Mouse (Mus musculus) forebrain, embryonic 13.5 days (tissue): Measurements from ENCODE around the gene Ptprd. TPM values are rescaled to one million over a fixed set of nuclear protein-coding genes. Genes with fewer than 3 reads are reported as not detected.

ENCODE experiments used
- ATAC-seq: fragments of 200-750 bp; cut with Nextera tagmentation; 2 replicates; pipeline ENCODE4 v1.8.0; 2017
- H3K27ac ChIP-seq: fragments of 300-500 bp; sonication (generic); 2 replicates; pipeline ENCODE4 v1.5.1; 2015; ENCODE audit warnings: inconsistent platforms, mild to moderate bottlenecking, moderate library complexity
- H3K27me3 ChIP-seq: fragments of 300-500 bp; sonication (generic); 2 replicates; pipeline ENCODE4 v1.6.1; 2015; ENCODE audit warnings: mild to moderate bottlenecking, inconsistent platforms
- H3K36me3 ChIP-seq: fragments of 300-500 bp; sonication (generic); 2 replicates; pipeline ENCODE4 v1.6.1; 2015; ENCODE audit warnings: mild to moderate bottlenecking, inconsistent platforms; ENCODE audit not compliant: poor library complexity, severe bottlenecking
- H3K4me1 ChIP-seq: fragments of 300-500 bp; sonication (generic); 2 replicates; pipeline ENCODE4 v1.6.1; 2015; ENCODE audit warnings: inconsistent platforms
- H3K4me2 ChIP-seq: fragments of 300-500 bp; sonication (generic); 2 replicates; pipeline ENCODE4 v1.6.1; 2015; ENCODE audit warnings: inconsistent platforms, mild to moderate bottlenecking, moderate library complexity
- H3K4me3 ChIP-seq: fragments of 300-500 bp; sonication (generic); 2 replicates; pipeline ENCODE4 v1.5.1; 2015; ENCODE audit warnings: mild to moderate bottlenecking, inconsistent platforms
- H3K9ac ChIP-seq: fragments of 300-500 bp; sonication (generic); 2 replicates; pipeline ENCODE4 v1.6.1; 2015; ENCODE audit warnings: mild to moderate bottlenecking, inconsistent platforms
- H3K9me3 ChIP-seq: fragments of 300-500 bp; sonication (generic); replicated peaks from 2 replicates; pipeline ENCODE4 v1.6.1; 2016; ENCODE audit warnings: inconsistent platforms
- WGBS: fragments of 180-500 bp; shearing (Covaris S2); methylation state at CpG from one replicate; pipeline ENCODE4 v1.1.7; 2015; 5-methylcytosine and 5-hydroxymethylcytosine counted together
- polyA plus RNA-seq: library from polyadenylated mRNA; unstranded; fragments of >200 nt; fragmentation: Nextera tagmentation; extraction: Ambion mirVana; gene quantifications from 2 replicates; pipeline ENCODE4 v1.2.1, GENCODE M21; 2015

Ptprd gene
- polyA plus RNA-seq, 1 experiment from 2014 or later: 53.8 TPM

DNA sequence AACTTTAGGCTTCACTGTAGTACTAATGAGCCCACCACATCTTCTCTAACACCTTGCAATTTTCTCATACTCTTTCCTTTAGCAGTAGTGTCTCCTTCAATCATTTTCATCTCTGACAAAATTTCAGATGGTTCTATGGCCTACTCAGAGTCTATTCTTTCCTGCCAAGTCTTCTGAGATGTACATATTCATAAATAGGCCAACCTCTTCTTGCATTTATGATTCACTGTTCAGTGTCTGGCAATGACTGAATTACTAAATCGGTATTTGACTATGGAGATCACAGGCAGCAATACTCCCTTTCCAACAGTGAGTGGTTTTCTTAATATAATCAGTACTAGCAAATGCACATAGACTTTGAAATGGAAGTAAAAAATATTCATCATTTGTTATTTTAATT, 928.3 kb downstream of the Ptprd start:
- no peaks in the 10 kb centered on the region for H3K9me3 ChIP-seq
- ATAC-seq: no peak
- 92% methylated on average over 1 of the region's 1 CpGs for WGBS

DNA sequence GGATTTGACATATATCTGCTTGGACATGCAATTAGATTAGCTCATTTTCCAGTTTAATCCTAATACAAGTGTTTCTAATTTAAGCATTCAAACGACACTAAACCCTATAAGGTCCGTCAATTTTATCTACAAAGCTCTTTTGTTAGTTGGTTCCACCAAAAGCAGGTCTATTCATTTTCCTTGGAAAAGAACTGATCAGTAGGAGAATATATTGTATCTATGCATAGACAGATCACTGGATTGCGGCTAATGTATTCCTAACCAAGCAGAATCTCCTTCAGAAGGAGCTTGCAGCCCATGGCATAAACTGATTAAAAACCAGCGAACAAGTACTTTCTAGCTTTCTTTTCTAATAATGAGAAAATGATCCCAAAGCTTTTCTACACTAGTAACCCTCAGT, 933.8 kb downstream of the Ptprd start:
- H3K27me3 ChIP-seq: no peaks in the 10 kb centered on the region
- no peak for ATAC-seq
- H3K9ac ChIP-seq: no peak overlapping the region
- no peak overlapping the region for H3K4me2 ChIP-seq
- no peak overlapping the region for H3K27ac ChIP-seq
- WGBS: 32% methylated on average over 4 of the region's 4 CpGs
- no peaks in the 10 kb centered on the region for H3K36me3 ChIP-seq
- H3K9me3 ChIP-seq: no peaks in the 10 kb centered on the region
- no peak overlapping the region for H3K4me3 ChIP-seq
- no peaks in the 10 kb centered on the region for H3K4me1 ChIP-seq

More for the DNA sequence above, 928.3 kb downstream of the Ptprd start:
- Histone ChIP-seq H3K27ac (no peak overlapping the region), H3K4me2 (no peak overlapping the region), H3K27me3 (no peaks in the 10 kb centered on the region), H3K36me3 (no peaks in the 10 kb centered on the region), H3K9ac (no peak overlapping the region), H3K4me1 (no peaks in the 10 kb centered on the region), H3K4me3 (no peak overlapping the region)

GRCm38 (mm10) chr4:77259972-77260290, 951.8 kb downstream of the Ptprd start:
- no peak overlapping the region for H3K4me2 ChIP-seq
- WGBS: 53% methylated on average over 1 of the region's 1 CpGs
- H3K36me3 ChIP-seq: no peaks in the 10 kb centered on the region
- no peak overlapping the region for H3K27ac ChIP-seq
- no peak overlapping the region for H3K4me3 ChIP-seq
- H3K9me3 ChIP-seq: no peaks in the 10 kb centered on the region
- no peak overlapping the region for H3K9ac ChIP-seq
- H3K4me1 ChIP-seq: peaks cover 5% of the 10 kb centered on the region; the same call in 1 of the 2 replicates
- ATAC-seq: no peak
- no peaks in the 10 kb centered on the region for H3K27me3 ChIP-seq

- Histone ChIP-seq H3K4me2 (no peak overlapping the region), H3K9ac (no peak overlapping the region), H3K4me3 (no peak overlapping the region), H3K36me3 (no peaks in the 10 kb centered on the region), H3K27me3 (no peaks in the 10 kb centered on the region), H3K9me3 (no peaks in the 10 kb centered on the region), H3K4me1 (peaks cover 5% of the 10 kb centered on the region; the same call in 1 of the 2 replicates), H3K27ac (no peak overlapping the region)
- peak; percentile 94 for ATAC-seq
- WGBS: 50% methylated on average over 8 of the region's 8 CpGs
Measured at GRCm38 (mm10) chr4:77259250-77259971, 952.4 kb downstream of the Ptprd start.

- 72% methylated on average over 4 of the region's 4 CpGs for WGBS
- ATAC-seq: no peak
- no peak overlapping the region for H3K4me2 ChIP-seq
- H3K4me1 ChIP-seq: no peaks in the 10 kb centered on the region
- no peak overlapping the region for H3K9ac ChIP-seq
- no peaks in the 10 kb centered on the region for H3K36me3 ChIP-seq
- no peak overlapping the region for H3K4me3 ChIP-seq
- H3K27ac ChIP-seq: no peak overlapping the region
- H3K9me3 ChIP-seq: no peaks in the 10 kb centered on the region
- no peaks in the 10 kb centered on the region for H3K27me3 ChIP-seq
Measured at GRCm38 (mm10) chr4:77251188-77251587, 960.6 kb downstream of the Ptprd start.

DNA sequence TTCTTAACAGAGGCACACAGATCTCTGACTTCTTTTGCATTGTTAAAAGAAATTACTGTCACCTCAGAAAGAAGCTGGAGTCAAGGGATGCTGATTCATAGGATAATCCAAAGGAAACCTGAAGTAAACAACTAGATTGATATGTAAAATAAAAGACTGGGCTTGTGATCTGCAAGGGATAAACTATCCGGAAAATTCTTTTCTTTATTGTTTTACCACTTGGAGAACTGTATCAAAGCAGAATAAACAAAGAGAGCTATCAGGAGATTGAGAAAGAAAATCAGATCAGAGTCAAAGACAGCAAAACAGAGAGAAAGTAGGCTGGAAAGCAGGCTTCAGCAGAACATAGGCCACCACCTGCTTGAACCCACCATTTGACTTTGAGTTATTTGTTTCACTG, 962.0 kb downstream of the Ptprd start:
- Histone ChIP-seq H3K36me3 (no peaks in the 10 kb centered on the region), H3K9ac (no peak overlapping the region), H3K4me1 (no peaks in the 10 kb centered on the region), H3K27me3 (no peaks in the 10 kb centered on the region), H3K4me3 (no peak overlapping the region), H3K9me3 (no peaks in the 10 kb centered on the region), H3K27ac (no peak overlapping the region), H3K4me2 (no peak overlapping the region)
- 42% methylated on average over 1 of the region's 1 CpGs for WGBS
- ATAC-seq: no peak

DNA sequence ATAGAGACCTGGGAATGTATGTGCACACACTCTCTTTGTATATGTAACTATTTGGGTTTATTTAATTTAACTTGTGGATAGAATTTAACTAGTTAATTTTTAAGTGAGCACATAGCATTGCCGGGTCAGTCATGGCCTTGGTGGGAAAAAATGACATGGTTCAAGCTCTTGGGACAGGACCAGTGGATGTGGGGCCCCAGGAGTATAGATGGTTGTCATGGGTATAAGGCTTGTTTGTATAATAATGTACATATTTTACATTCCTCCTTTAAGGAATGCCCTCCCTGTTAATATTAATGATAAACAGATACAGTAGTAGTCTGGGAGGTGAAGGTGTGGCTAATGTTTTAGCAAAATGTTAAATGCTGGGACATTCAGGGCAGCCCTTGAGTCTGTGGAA, 962.8 kb downstream of the Ptprd start:
- no peak overlapping the region for H3K27ac ChIP-seq
- no peaks in the 10 kb centered on the region for H3K27me3 ChIP-seq
- no peak overlapping the region for H3K4me2 ChIP-seq
- WGBS: 95% methylated on average over 1 of the region's 1 CpGs
- no peaks in the 10 kb centered on the region for H3K36me3 ChIP-seq
- no peaks in the 10 kb centered on the region for H3K9me3 ChIP-seq
- no peak for ATAC-seq
- no peak overlapping the region for H3K4me3 ChIP-seq
- H3K4me1 ChIP-seq: no peaks in the 10 kb centered on the region
- H3K9ac ChIP-seq: no peak overlapping the region

GRCm38 (mm10) chr4:77241852-77242455, 969.8 kb downstream of the Ptprd start:
- no peak overlapping the region for H3K4me3 ChIP-seq
- H3K9ac ChIP-seq: no peak overlapping the region
- WGBS: 69% methylated on average over 6 of the region's 6 CpGs
- no peak overlapping the region for H3K4me2 ChIP-seq
- no peaks in the 10 kb centered on the region for H3K27me3 ChIP-seq
- no peaks in the 10 kb centered on the region for H3K36me3 ChIP-seq
- H3K4me1 ChIP-seq: no peaks in the 10 kb centered on the region
- H3K27ac ChIP-seq: no peak overlapping the region
- no peak for ATAC-seq
- no peaks in the 10 kb centered on the region for H3K9me3 ChIP-seq

DNA sequence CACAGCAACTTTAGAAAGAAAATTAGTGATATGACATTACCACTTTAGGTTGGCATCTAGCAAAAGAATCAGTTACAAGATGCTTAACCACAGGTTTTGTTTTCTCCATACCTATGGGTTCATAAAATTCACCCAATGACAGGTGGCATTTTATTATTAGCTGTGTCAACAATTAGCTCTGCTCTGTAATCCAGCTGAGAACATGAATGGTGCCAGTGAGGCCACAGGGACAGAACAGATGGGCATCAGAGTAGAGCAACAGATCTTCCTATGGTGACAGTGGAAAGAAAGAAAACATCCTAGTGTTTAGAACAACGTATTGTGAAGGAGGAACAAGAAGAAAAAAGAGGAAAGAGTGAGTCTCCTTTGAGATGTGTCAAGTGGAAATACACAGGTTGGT, 973.6 kb downstream of the Ptprd start:
- no peak overlapping the region for H3K9ac ChIP-seq
- H3K4me3 ChIP-seq: no peak overlapping the region
- no peaks in the 10 kb centered on the region for H3K27me3 ChIP-seq
- WGBS: 66% methylated on average over 1 of the region's 1 CpGs
- no peaks in the 10 kb centered on the region for H3K9me3 ChIP-seq
- no peak for ATAC-seq
- no peaks in the 10 kb centered on the region for H3K4me1 ChIP-seq
- no peak overlapping the region for H3K27ac ChIP-seq
- no peaks in the 10 kb centered on the region for H3K36me3 ChIP-seq
- no peak overlapping the region for H3K4me2 ChIP-seq

DNA sequence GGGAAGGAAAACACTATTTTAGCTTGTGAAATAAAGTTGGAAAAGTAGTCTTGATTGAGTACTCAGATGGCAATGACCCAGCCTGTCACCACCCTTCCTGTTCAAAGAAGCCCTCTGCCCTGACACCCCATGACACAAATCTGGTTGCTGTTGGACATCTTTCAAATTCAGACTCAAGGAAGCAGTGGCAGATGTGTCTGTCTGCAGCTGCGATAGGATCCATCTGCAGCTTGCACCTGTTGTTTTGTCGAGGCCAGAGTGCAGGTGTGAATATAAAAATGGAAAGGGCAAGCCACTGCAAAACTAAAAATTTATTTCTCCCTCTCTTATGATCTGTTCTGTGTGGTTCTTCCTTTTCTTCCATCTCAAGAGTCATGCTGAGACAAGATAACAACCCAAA, 978.5 kb downstream of the Ptprd start:
- H3K4me1 ChIP-seq: no peaks in the 10 kb centered on the region
- H3K27ac ChIP-seq: no peak overlapping the region
- H3K9ac ChIP-seq: no peak overlapping the region
- H3K27me3 ChIP-seq: no peaks in the 10 kb centered on the region
- H3K4me3 ChIP-seq: no peak overlapping the region
- no peaks in the 10 kb centered on the region for H3K9me3 ChIP-seq
- no peak for ATAC-seq
- no peaks in the 10 kb centered on the region for H3K36me3 ChIP-seq
- no peak overlapping the region for H3K4me2 ChIP-seq
- 67% methylated on average over 2 of the region's 2 CpGs for WGBS

- no peak overlapping the region for H3K4me2 ChIP-seq
- no peak for ATAC-seq
- no peaks in the 10 kb centered on the region for H3K4me1 ChIP-seq
- no peak overlapping the region for H3K4me3 ChIP-seq
- WGBS: 90% methylated on average over 8 of the region's 8 CpGs
- no peak overlapping the region for H3K9ac ChIP-seq
- no peaks in the 10 kb centered on the region for H3K9me3 ChIP-seq
- no peaks in the 10 kb centered on the region for H3K27me3 ChIP-seq
- no peak overlapping the region for H3K27ac ChIP-seq
- no peaks in the 10 kb centered on the region for H3K36me3 ChIP-seq
Measured at GRCm38 (mm10) chr4:77168866-77169265, 1042.9 kb downstream of the Ptprd start.

GRCm38 (mm10) chr4:77157601-77158000, 1054.2 kb downstream of the Ptprd start:
- Histone ChIP-seq H3K36me3 (no peaks in the 10 kb centered on the region), H3K27me3 (no peaks in the 10 kb centered on the region), H3K9ac (no peak overlapping the region), H3K4me1 (no peaks in the 10 kb centered on the region), H3K27ac (no peak overlapping the region), H3K9me3 (no peaks in the 10 kb centered on the region), H3K4me3 (no peak overlapping the region), H3K4me2 (no peak overlapping the region)
- WGBS: 91% methylated on average over 3 of the region's 3 CpGs
- no peak for ATAC-seq

- peak; percentile 84 for ATAC-seq
- no peak overlapping the region for H3K4me3 ChIP-seq
- no peaks in the 10 kb centered on the region for H3K27me3 ChIP-seq
- H3K4me1 ChIP-seq: no peaks in the 10 kb centered on the region
- no peak overlapping the region for H3K27ac ChIP-seq
- H3K36me3 ChIP-seq: no peaks in the 10 kb centered on the region
- 68% methylated on average over 2 of the region's 2 CpGs for WGBS
- H3K9ac ChIP-seq: no peak overlapping the region
- no peak overlapping the region for H3K4me2 ChIP-seq
- H3K9me3 ChIP-seq: no peaks in the 10 kb centered on the region
Measured at GRCm38 (mm10) chr4:77155561-77155960, 1056.2 kb downstream of the Ptprd start.
